Mouse (Mus musculus): ENCODE results near the gene Ube2d3. TPM values are rescaled to one million over a fixed set of nuclear protein-coding genes. Genes with fewer than 3 reads are reported as not detected.
A peak's percentile ranks its signal among the peaks of the same experiment; 100 is the strongest.

The Ube2d3 gene
- polyA plus RNA-seq (2015; fragmentation: Nextera tagmentation; extraction: Ambion mirVana), result 509 and 531 TPM in 2 replicates

- H3K4me1 ChIP-seq (replicated peaks; ENCODE audit: insufficient read depth, low read length), result no peaks in the 10 kb centered on the region
- H3K27ac ChIP-seq, result peak within 1 kb of the TSS; percentile 100
- under 1% methylated on average over 56 of the region's 56 CpGs for WGBS
- no peak for TF ChIP-seq CTCF (IDR thresholded peaks at IDR 0.05; ENCODE audit: low read depth)
- peak within 1 kb of the TSS; percentile 95 for H3K4me3 ChIP-seq (replicated peaks; ENCODE audit: low read depth, low read length)
- no peaks in the 10 kb centered on the region for H3K36me3 ChIP-seq (ENCODE audit: insufficient read depth, low read length)
- peak; percentile 99 for DNase-seq (ENCODE audit: low spot score)
- ATAC-seq (replicated peaks; ENCODE audit: low FRiP score, low read depth), result peak; percentile 95
- peak within 1 kb of the TSS; percentile 61 for H3K4me2 ChIP-seq (ENCODE audit: low read length)
- H3K9ac ChIP-seq (ENCODE audit: low read depth, low read length), result peak within 1 kb of the TSS; percentile 99
- no peaks in the 10 kb centered on the region for H3K9me3 ChIP-seq (replicated peaks; ENCODE audit: low read length)
- no peaks in the 10 kb centered on the region for H3K27me3 ChIP-seq (ENCODE audit: insufficient read depth, low read length)
These were observed at the start of gene Ube2d3 for GRCm38 (mm10) chr3:135437758-135438495. Gene Ube2d3 (plus strand): TSS chr3:135438149.

DNA sequence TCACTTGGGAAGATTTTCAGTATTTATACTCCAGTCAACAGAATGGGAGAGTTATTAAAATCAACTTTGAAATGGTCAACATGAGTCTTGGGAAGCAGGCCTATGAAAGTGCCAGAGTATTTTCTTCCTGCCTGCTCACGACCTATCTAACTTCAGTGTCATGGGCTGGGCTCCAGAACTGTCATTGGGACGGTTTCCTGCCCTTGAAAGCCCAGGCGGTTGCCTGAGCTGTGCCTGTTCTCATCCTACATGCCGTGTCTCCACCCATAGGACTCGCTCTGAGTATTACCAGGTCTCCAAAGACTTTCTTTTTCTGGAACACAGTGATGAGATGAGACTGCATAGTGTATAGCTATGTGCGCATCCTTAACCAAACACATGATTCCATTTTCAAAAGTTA, 44.8 kb upstream of the Ube2d3 start:
- ATAC-seq (replicated peaks; ENCODE audit: low FRiP score, low read depth), result no peak
- Histone ChIP-seq H3K27me3 (ENCODE audit: insufficient read depth, low read length) (no peaks in the 10 kb centered on the region), H3K36me3 (ENCODE audit: insufficient read depth, low read length) (no peaks in the 10 kb centered on the region), H3K27ac (no peak overlapping the region), H3K9ac (ENCODE audit: low read depth, low read length) (no peak overlapping the region), H3K4me2 (ENCODE audit: low read length) (no peak overlapping the region), H3K4me3 (replicated peaks; ENCODE audit: low read depth, low read length) (no peak overlapping the region), H3K9me3 (replicated peaks; ENCODE audit: low read length) (no peaks in the 10 kb centered on the region), H3K4me1 (replicated peaks; ENCODE audit: insufficient read depth, low read length) (no peaks in the 10 kb centered on the region)
- no peak for DNase-seq (ENCODE audit: low spot score)
- no peak for TF ChIP-seq CTCF (IDR thresholded peaks at IDR 0.05; ENCODE audit: low read depth)
- 69% methylated on average over 6 of the region's 6 CpGs for WGBS

- ATAC-seq (replicated peaks; ENCODE audit: low FRiP score, low read depth), result no peak
- Histone ChIP-seq H3K27me3 (ENCODE audit: insufficient read depth, low read length) (no peaks in the 10 kb centered on the region), H3K9me3 (replicated peaks; ENCODE audit: low read length) (no peaks in the 10 kb centered on the region), H3K4me2 (ENCODE audit: low read length) (no peak overlapping the region), H3K4me3 (replicated peaks; ENCODE audit: low read depth, low read length) (no peak overlapping the region), H3K9ac (ENCODE audit: low read depth, low read length) (no peak overlapping the region), H3K27ac (no peak overlapping the region), H3K4me1 (replicated peaks; ENCODE audit: insufficient read depth, low read length) (no peaks in the 10 kb centered on the region), H3K36me3 (ENCODE audit: insufficient read depth, low read length) (no peaks in the 10 kb centered on the region)
- DNase-seq (ENCODE audit: low spot score), result no peak
- no peak for TF ChIP-seq CTCF (IDR thresholded peaks at IDR 0.05; ENCODE audit: low read depth)
- 69% methylated on average over 5 of the region's 5 CpGs for WGBS
These were observed 42.9 kb upstream of the Ube2d3 start for GRCm38 (mm10) chr3:135395085-135395484.

DNA sequence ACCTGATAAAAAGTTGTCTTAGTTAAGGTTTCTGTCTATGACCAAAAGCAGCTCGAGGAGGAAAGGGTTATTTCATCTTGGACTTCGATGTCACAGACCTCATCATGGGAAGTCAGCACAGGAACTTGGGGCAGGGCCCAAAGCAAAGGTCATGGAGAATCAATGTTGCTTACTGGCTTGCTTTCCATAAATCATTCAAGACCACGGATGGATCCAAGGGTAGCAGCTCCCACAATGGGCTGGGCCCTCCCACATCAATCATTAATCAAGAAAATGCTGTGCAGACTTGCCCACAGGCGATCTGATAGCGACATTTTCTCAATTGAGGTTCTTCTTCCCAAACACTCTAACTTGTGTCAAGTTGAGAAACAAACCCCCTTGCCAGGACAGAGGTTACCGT, 41.9 kb upstream of the Ube2d3 start:
- H3K27me3 ChIP-seq (ENCODE audit: insufficient read depth, low read length), result no peaks in the 10 kb centered on the region
- 7% methylated on average over 6 of the region's 6 CpGs for WGBS
- DNase-seq (ENCODE audit: low spot score) (peak; percentile 53), ATAC-seq (replicated peaks; ENCODE audit: low FRiP score, low read depth) (no peak)
- no peak overlapping the region for H3K4me2 ChIP-seq (ENCODE audit: low read length)
- no peak overlapping the region for H3K4me3 ChIP-seq (replicated peaks; ENCODE audit: low read depth, low read length)
- H3K4me1 ChIP-seq (replicated peaks; ENCODE audit: insufficient read depth, low read length), result no peaks in the 10 kb centered on the region
- no peak overlapping the region for H3K9ac ChIP-seq (ENCODE audit: low read depth, low read length)
- H3K27ac ChIP-seq, result no peak overlapping the region
- no peaks in the 10 kb centered on the region for H3K36me3 ChIP-seq (ENCODE audit: insufficient read depth, low read length)
- no peak for TF ChIP-seq CTCF (IDR thresholded peaks at IDR 0.05; ENCODE audit: low read depth)
- no peaks in the 10 kb centered on the region for H3K9me3 ChIP-seq (replicated peaks; ENCODE audit: low read length)

DNA sequence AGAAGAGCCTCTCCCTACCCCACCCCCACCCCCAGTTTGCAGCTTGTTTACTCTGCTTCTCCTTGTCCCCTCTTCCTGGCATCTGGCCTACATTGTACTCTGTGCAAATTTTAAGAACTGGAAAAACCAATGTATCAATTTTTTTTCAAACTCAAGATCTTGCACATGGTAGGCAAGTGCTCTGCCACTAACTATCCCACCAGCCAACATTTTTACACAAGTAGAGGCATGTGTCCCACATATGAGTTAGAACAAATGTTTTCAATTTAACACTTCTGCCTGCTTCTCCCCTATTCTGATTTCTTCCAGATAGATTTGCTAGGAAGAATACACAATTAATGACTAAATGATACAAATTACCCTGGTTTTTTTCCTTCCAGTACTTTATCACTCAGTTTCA, 40.8 kb upstream of the Ube2d3 start:
- no peak overlapping the region for H3K4me2 ChIP-seq (ENCODE audit: low read length)
- no peak overlapping the region for H3K9ac ChIP-seq (ENCODE audit: low read depth, low read length)
- no peaks in the 10 kb centered on the region for H3K27me3 ChIP-seq (ENCODE audit: insufficient read depth, low read length)
- no peak for TF ChIP-seq CTCF (IDR thresholded peaks at IDR 0.05; ENCODE audit: low read depth)
- no peaks in the 10 kb centered on the region for H3K36me3 ChIP-seq (ENCODE audit: insufficient read depth, low read length)
- no peak overlapping the region for H3K4me3 ChIP-seq (replicated peaks; ENCODE audit: low read depth, low read length)
- no peaks in the 10 kb centered on the region for H3K4me1 ChIP-seq (replicated peaks; ENCODE audit: insufficient read depth, low read length)
- no peak for DNase-seq (ENCODE audit: low spot score)
- ATAC-seq (replicated peaks; ENCODE audit: low FRiP score, low read depth), result no peak
- H3K9me3 ChIP-seq (replicated peaks; ENCODE audit: low read length), result no peaks in the 10 kb centered on the region
- no peak overlapping the region for H3K27ac ChIP-seq

DNA sequence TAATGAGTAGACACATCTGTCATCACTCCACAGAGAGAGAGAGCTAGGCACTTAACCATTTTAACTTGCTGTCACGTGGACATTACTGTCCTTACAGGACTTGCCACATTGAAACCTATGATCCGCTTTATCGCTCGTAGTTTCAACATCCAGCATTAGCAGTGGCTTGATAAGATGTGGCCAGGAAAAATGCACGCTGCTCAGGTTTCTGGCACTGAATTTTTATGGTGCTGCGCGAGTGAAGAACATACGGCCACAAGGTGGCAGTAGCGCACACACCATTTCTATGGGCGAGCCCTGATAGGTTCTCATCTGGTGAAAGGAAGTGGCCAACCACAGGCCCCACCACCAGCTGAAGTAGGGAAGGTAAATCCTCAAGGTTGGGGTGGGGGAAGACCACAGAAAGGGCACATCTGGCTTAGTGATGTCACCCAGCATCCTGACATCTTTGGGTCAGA, 35.7 kb upstream of the Ube2d3 start:
- Histone ChIP-seq H3K27ac (no peak overlapping the region), H3K4me3 (replicated peaks; ENCODE audit: low read depth, low read length) (no peak overlapping the region), H3K9me3 (replicated peaks; ENCODE audit: low read length) (no peaks in the 10 kb centered on the region), H3K36me3 (ENCODE audit: insufficient read depth, low read length) (0 out of 2 replicates have a peak, but pooled peaks cover 7% of the 10 kb centered on the region), H3K4me1 (replicated peaks; ENCODE audit: insufficient read depth, low read length) (no peaks in the 10 kb centered on the region), H3K4me2 (ENCODE audit: low read length) (no peak overlapping the region), H3K9ac (ENCODE audit: low read depth, low read length) (no peak overlapping the region), H3K27me3 (ENCODE audit: insufficient read depth, low read length) (no peaks in the 10 kb centered on the region)
- ATAC-seq (replicated peaks; ENCODE audit: low FRiP score, low read depth) (peak; percentile 74), DNase-seq (ENCODE audit: low spot score) (peak; percentile 93)
- TF ChIP-seq CTCF (IDR thresholded peaks at IDR 0.05; ENCODE audit: low read depth), result peak; percentile 95
- 4% methylated on average over 10 of the region's 10 CpGs for WGBS
